Mouse (Mus musculus) adipose tissue, adult 10 weeks (tissue): Measurements from ENCODE around the gene Dnhd1. TPM values are rescaled to one million over a fixed set of nuclear protein-coding genes. Genes with fewer than 3 reads are reported as not detected.

Experiments
- polyA plus RNA-seq: library from polyadenylated mRNA; stranded (reverse); fragments of 350-450 nt; fragmentation: Illumina TruSeq; extraction: RNeasy Lipid Tissue Mini Kit (QIAGEN cat#74804); gene quantifications from one replicate; pipeline ENCODE4 v1.2.3, GENCODE M21; 2014; ENCODE audit warnings: low read depth, low replicate concordance

Gene Dnhd1
- 4.4 TPM for polyA plus RNA-seq

DNA sequence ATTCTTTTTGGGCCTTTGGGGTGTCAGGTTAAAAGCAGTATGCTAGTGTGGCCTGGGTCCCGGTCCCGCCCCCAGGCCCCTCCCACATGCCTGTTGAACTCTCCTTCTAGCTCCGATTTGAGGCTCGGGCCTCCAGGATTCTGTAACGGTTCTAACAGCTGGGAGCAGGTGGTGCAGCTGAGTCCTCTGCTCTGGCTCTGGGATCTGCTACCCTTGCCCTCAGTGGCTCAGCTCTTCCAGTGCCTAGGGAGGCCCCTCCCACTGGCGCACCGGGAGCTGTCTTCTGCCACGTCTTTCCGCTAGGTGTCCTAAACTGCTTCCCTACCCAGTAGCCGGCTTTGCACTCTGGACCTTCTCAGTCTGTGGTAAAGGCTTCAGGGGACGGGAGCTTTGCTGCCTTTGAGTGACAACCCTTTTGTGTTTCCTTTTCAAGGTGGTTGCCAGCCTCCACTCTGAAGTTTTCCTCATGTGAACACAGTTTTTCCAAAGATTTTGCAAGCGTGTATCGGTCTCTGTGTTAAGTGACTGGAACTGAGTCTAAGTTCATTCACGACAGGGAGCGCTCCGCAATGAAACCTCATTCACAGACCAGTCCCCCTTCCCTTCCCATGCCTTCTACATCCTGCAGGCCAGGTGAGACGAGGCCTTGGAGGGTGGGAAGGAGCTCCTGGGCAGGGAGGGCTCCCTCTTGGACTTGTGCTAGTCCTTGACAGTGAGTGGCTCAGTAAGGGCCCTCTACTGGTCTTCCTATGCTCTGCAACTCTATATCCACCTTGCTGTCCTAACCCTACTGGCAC, at the start of gene Dnhd1:
Gene Dnhd1, plus strand, starts transcription at position 189 of the 797 bp plus-strand sequence.

DNA sequence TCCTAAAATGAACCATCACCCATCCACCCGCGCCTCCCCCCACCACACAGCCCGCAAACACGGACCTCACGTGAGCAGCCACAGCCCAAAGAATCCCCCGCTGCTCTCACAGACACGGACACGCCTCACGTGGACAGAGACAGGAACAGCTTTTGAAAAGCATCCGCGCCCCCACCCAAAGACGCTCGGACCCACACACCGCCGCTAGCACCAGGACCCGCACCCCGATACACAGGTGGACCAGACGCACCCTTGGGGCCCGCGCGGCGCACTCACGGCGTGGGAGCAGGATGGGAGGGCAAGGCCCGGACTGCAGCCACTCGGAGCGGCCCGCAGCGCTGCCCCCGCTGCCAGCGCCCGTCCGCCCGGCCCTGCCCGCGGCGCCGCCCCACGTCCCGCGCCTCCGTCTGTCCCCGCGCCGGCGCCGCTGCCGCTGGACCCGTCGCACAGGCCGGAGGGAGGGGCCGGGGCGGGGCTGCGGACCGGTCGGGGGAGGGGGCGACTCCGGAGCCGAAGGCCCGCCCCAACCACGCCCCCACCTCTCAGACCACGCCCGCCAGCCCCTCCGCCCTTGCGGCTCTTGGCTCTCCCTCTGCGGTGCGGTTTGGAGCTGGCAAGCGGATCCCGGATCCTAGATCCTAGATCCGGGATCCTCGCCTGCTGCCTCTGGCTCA, 17.4 kb upstream of the Dnhd1 start, which contains the start of gene Trim3:
Gene Trim3, minus strand, starts transcription at position 445 of the 674 bp plus-strand sequence.

DNA sequence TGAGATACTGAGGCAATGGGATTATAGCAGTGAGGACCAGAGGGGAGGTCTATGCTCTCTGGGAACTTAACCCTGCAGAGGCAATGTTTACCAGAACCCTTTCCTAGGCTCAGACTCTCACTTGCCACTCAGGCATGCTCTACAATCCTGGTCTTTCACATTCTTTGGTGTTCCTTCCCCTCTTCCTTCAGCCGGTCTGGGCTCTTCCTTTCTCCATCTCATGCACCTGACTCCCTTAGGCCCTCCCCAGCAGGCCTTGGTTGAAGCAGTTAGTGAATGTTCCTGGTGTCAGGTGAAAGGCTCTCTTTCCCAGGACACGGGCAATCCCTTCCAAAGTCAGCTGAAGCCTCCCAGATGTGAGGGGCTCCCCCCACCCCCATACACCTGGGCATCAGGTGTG, 10.9 kb upstream of the Dnhd1 start, which contains the start of gene Timm10b:
Gene Timm10b, plus strand, starts transcription at position 301 of the 400 bp plus-strand sequence.

DNA sequence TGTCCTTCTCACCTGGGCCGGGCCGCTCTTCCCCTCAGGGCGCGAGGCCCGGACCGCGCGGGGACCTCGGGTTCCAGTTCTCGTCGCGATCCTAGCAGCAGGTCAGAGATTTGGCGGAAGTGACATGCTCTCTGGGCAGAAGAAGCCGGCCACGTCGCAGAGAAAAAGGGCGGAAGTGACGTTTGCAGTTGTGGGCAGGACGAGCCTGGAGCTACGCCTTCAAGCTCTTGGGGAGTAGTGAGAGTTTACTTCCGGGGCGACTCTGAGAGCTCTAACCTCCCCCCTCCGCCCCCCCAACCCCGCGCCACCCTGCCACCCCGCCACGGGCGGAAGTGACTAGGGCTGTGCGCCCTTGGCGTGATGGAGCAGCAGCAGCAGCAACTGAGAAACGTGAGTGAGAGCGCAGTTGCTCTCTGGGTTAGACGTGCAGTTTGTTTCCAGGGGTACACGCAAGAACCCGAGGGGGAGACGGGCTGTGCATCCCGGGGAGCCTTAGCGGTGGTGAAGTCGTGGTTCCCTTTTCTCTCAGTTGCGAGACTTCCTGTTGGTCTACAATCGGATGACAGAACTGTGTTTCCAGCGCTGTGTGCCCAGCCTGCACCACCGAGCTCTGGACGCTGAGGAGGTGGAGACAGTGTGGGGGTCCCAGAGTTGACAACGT, 10.3 kb upstream of the Dnhd1 start, which contains the start of the genes Arfip2 and Gm45799:
Gene Arfip2, minus strand, starts transcription at position 184 of the 661 bp plus-strand sequence.
Gene Gm45799, plus strand, starts transcription at position 320 of the 661 bp plus-strand sequence.

DNA sequence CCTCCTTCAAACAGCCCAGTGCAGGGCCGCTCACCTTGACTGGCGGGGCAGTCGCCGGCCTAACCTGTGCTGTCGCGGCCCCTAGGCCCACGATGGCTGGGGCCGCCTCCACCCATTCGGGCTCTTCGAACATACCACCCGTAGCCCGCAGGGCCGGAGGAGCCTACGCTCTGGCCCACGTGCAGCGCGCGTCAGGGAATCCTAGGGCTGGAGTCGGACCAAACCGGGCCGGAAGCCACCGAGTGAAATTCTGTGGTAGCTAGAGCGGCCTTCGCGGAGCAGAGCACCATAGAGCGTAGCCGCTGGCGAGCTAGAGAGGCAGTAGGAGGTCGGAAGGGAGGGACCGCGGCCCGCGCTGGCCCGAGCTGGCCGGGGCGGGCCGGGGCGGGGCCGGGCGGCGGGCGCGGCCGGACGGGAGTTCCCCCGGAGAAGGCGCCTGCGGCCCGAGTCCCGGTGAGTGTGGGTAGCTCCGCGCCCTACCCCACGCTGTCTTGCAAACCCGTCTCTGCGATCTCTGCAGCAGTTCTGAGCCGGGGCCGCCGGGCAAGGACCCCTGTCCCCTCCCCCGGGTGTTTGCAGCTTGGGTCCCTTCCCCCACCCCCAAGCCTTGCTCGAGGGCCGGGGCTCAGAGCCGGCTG, 85.8 kb downstream of the Dnhd1 start, which contains the start of gene Ilk:
Gene Ilk, plus strand, starts transcription at position 329 of the 638 bp plus-strand sequence.

DNA sequence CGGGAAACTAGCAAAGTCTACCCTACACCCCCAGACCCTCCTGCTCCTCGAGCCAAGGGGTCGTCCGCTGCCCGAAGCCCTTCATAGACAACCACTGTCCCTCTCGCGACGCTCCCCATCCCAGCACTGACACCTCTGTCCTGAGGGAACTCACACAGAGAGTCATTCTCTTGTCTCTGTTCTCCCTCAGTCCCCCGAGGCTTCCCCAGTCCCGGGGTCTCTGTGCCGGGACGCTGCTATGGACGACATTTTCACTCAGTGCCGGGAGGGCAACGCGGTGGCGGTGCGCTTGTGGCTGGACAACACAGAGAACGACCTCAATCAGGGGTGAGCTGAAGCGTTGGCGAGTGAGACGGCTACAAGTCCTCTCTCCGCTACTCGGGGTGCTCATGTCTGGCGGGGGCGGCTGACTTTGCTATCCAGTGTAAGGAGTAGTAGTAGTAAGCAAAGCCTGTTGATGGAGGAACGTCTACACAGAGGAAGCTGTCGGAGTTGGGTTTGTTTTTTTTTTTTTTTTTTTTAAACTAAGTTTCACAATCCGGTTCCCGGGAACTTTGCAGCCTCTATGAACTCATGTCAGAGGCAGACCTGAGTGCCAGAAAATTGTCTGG, 86.4 kb downstream of the Dnhd1 start, which contains the start of gene Rrp8:
Gene Rrp8, minus strand, starts transcription at position 475 of the 611 bp plus-strand sequence.

DNA sequence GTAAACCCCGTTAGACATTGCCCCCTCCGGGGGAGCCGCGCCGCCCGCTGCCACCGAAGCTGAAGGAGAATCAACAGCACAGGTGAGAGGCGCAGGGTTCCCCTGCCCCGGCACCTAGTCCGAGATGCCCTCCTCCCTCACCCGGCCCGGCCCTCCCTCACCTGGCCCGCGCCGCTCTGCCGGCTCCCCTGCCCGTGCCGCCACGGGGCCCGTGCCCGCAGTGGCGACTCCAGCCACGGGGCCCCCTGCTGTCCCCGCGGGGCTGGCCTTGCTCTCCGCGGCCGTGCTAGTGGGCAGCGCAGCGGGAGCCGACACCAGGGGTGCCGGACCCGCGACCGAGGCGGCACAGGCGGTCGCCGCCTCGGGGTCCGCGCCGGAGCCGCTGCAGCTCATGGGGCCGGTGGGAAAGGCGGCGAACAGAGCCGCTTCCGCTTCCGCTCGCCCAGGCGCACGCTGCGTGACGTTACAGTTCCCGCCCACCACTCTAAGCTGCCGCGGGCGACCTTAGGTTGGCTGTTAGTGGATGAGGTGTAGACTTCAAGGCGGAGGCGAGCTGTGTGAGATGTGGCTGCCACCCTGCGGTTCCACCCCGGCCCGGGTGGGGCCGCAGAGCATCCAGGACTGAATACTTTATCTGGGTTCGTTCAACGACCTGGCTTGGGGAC, 93.4 kb downstream of the Dnhd1 start, which contains the start of gene Taf10:
Gene Taf10, minus strand, starts transcription at position 436 of the 665 bp plus-strand sequence.

DNA sequence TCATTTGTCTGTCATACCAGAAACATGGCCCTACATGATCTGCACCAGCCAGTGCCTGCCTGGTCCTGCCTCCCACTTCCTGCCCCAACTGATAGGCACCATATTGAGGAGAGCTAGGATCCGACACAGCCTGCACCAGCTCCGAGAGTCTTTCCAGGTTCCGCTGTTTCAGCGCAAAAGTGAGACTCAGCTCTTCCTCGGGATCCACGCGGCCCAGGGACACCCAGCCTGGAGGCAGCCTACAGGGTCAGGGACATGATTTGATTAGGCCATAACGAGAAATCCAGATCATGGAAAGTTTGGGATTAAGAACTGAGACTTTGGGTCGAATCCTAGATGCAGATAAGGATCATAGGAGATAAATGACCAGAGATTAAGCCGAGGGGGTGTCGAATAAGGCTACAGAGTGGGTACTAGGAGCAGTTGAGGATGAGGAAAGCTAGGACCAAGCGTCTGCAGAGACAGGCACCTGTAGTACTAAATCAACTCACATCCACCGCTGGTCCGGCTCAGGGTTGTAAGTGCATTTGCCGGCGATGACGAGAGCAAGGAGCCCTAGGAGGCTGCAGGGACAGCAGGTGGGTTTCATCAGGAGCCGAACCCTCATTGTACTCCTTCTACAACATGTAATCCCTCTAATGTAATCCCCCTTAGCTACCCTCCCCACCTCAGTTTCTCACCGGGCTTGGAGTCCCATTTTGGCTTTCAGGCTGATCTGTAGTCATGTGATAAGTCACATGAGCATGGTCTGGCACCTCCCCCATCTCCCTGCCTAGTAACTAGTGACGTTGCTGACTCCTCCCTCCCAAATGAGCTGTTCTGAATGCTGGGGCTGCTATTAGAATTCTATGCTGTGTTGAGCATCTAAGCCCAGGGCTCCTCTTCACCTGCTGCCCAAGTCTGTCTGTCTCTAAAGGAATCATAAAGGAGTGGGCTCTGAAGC, 101.1 kb downstream of the Dnhd1 start, which contains the start of gene Tpp1:
Gene Tpp1, minus strand, starts transcription at position 745 of the 943 bp plus-strand sequence.

Other genes starting within 250 kb of the Dnhd1 start
- 0.62 TPM for gene Cnga4, start 246.3 kb upstream of the Dnhd1 start, polyA plus RNA-seq
- gene Cckbr, start 225.1 kb upstream of the Dnhd1 start, polyA plus RNA-seq, result 0.45 TPM
- 105 TPM for gene Cavin3, start 168.5 kb upstream of the Dnhd1 start, polyA plus RNA-seq
- 58.4 TPM for gene Smpd1, start 96.5 kb upstream of the Dnhd1 start, polyA plus RNA-seq
- gene Apbb1, start 69.2 kb upstream of the Dnhd1 start, polyA plus RNA-seq, result 9.9 TPM
- 1.1 TPM for gene Hpx, start 50.7 kb upstream of the Dnhd1 start, polyA plus RNA-seq
- 37.7 TPM for gene Trim3, start 17.3 kb upstream of the Dnhd1 start, polyA plus RNA-seq
- 82.5 TPM for gene Timm10b, start 10.8 kb upstream of the Dnhd1 start, polyA plus RNA-seq
- 69.0 TPM for gene Arfip2, start 10.4 kb upstream of the Dnhd1 start, polyA plus RNA-seq
- 9.6 TPM for gene Gm45799, start 10.3 kb upstream of the Dnhd1 start, polyA plus RNA-seq
- 189 TPM for gene Ilk, start 85.8 kb downstream of the Dnhd1 start, polyA plus RNA-seq
- 23.5 TPM for gene Rrp8, start 86.6 kb downstream of the Dnhd1 start, polyA plus RNA-seq
- gene Taf10, start 93.5 kb downstream of the Dnhd1 start, polyA plus RNA-seq, result 152 TPM
- gene Tpp1, start 101.4 kb downstream of the Dnhd1 start, polyA plus RNA-seq, result 85.5 TPM
- gene Dchs1, start 136.8 kb downstream of the Dnhd1 start, polyA plus RNA-seq, result 2.7 TPM
- 168 TPM for gene Mrpl17, start 160.3 kb downstream of the Dnhd1 start, polyA plus RNA-seq